Mouse (Mus musculus) small intestine, adult 2 months (tissue): ENCODE results near the gene Amz2. TPM values are rescaled to one million over a fixed set of nuclear protein-coding genes. Genes with fewer than 3 reads are reported as not detected.

Experiments
- H3K27ac ChIP-seq: fragments of 200-500 bp; 2 replicates; pipeline ENCODE4 v1.5.1; 2012; ENCODE audit warnings: low read depth, low read length, control low read depth, inconsistent platforms; ENCODE audit not compliant: insufficient read depth
- H3K27me3 ChIP-seq: fragments of 200-500 bp; 2 replicates; pipeline ENCODE4 v1.6.1; 2012; ENCODE audit warnings: mild to moderate bottlenecking, moderate library complexity, low read length, inconsistent platforms; ENCODE audit not compliant: control insufficient read depth, insufficient read depth
- H3K36me3 ChIP-seq: fragments of 200-500 bp; 2 replicates; pipeline ENCODE4 v1.6.1; 2012; ENCODE audit warnings: mild to moderate bottlenecking, low read length, control low read depth, inconsistent platforms; ENCODE audit not compliant: control insufficient read depth, insufficient read depth
- H3K4me1 ChIP-seq: fragments of 200-500 bp; 2 replicates; pipeline ENCODE4 v1.6.1; 2012; ENCODE audit warnings: low read length, inconsistent platforms, mixed read lengths; ENCODE audit not compliant: control insufficient read depth, insufficient read depth, insufficient read length
- H3K4me3 ChIP-seq: fragments of 200-500 bp; 2 replicates; pipeline ENCODE4 v1.5.1; 2012; ENCODE audit warnings: low read depth, mild to moderate bottlenecking, control low read depth, inconsistent platforms, low read length, moderate library complexity
- CTCF ChIP-seq: fragments of 200-500 bp; IDR thresholded peaks from 2 replicates; pipeline ENCODE4 v1.5.1; 2012; ENCODE audit warnings: low read depth, mild to moderate bottlenecking, control low read depth, inconsistent platforms, low read length, moderate library complexity, mixed read lengths; ENCODE audit not compliant: insufficient replicate concordance, insufficient read length; ENCODE audit errors: extremely low read depth
- POLR2A ChIP-seq: fragments of 200-500 bp; IDR thresholded peaks from 2 replicates; pipeline ENCODE4 v1.6.1; 2012; ENCODE audit warnings: low read depth, mild to moderate bottlenecking, control low read depth, inconsistent platforms, low read length, moderate library complexity
- WGBS: fragments of 180-500 bp; shearing (Covaris S2); methylation state at CpG from one replicate; pipeline ENCODE4 v1.1.7; 2018; 5-methylcytosine and 5-hydroxymethylcytosine counted together
- polyA plus RNA-seq: library from polyadenylated mRNA; depleted of rRNA; stranded (reverse); fragments of >200 nt; gene quantifications from 2 replicates; pipeline ENCODE4 v1.2.3, GENCODE M21; 2012

The Amz2 gene
- polyA plus RNA-seq, 1 experiment, result 10.5 TPM

DNA sequence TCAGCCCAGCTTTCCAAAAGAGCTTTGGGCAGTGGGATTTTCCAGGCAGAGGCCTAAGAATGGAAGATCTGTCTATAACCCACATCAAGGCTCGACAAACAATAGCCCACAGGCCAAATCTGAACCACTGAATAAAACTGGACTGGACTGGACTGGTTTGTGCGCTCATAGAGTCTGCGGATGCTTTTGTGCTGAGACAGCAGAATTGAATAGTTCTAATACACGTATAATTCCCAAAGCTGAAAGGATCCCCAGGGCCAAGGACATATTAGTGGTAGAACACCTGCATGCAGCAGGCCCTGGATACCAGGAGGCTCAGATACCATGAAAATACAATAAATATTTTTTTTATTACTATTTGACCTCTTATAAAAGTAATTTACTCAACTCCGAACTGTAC is 30.5 kb downstream of the Amz2 start:
- Histone ChIP-seq H3K36me3 (peaks cover 59% of the 10 kb centered on the region), H3K27me3 (no peaks in the 10 kb centered on the region), H3K27ac (no peak overlapping the region), H3K4me1 (no peaks in the 10 kb centered on the region), H3K4me3 (no peak overlapping the region)
- 90% methylated on average over 5 of the region's 5 CpGs for whole genome bisulfite sequencing
- no peak for TF ChIP-seq CTCF
- no peak for TF ChIP-seq POLR2A

GRCm38 (mm10) chr11:109458165-109458564 is 32.4 kb downstream of the Amz2 start:
- no peaks in the 10 kb centered on the region for H3K4me1 ChIP-seq
- no peak for TF ChIP-seq POLR2A
- TF ChIP-seq CTCF, result no peak
- H3K27me3 ChIP-seq, result no peaks in the 10 kb centered on the region
- H3K4me3 ChIP-seq, result no peak overlapping the region
- H3K27ac ChIP-seq, result no peak overlapping the region
- 99% methylated on average over 11 of the region's 11 CpGs for WGBS
- peaks cover 56% of the 10 kb centered on the region for H3K36me3 ChIP-seq

- Histone ChIP-seq H3K4me3 (no peak overlapping the region), H3K36me3 (peaks cover 39% of the 10 kb centered on the region), H3K4me1 (no peaks in the 10 kb centered on the region), H3K27ac (no peak overlapping the region), H3K27me3 (no peaks in the 10 kb centered on the region)
- WGBS, result 57% methylated on average over 5 of the region's 5 CpGs
- TF ChIP-seq POLR2A, result no peak
- TF ChIP-seq CTCF, result no peak
Observed at GRCm38 (mm10) chr11:109460586-109460985, 34.8 kb downstream of the Amz2 start.

GRCm38 (mm10) chr11:109465068-109465467 is 39.3 kb downstream of the Amz2 start:
- H3K4me3 ChIP-seq, result no peak overlapping the region
- peaks cover 17% of the 10 kb centered on the region for H3K36me3 ChIP-seq
- 93% methylated on average over 4 of the region's 4 CpGs for WGBS
- no peak for TF ChIP-seq CTCF
- no peak for TF ChIP-seq POLR2A
- H3K27me3 ChIP-seq, result no peaks in the 10 kb centered on the region
- 0 out of 2 replicates have a peak, but pooled peaks cover 3% of the 10 kb centered on the region for H3K4me1 ChIP-seq
- no peak overlapping the region for H3K27ac ChIP-seq

GRCm38 (mm10) chr11:109466987-109467386 is 41.2 kb downstream of the Amz2 start:
- Histone ChIP-seq H3K4me3 (no peak overlapping the region), H3K4me1 (peaks cover 3% of the 10 kb centered on the region; the same call in 1 of the 2 replicates), H3K27ac (no peak overlapping the region), H3K27me3 (no peaks in the 10 kb centered on the region), H3K36me3 (peaks cover 14% of the 10 kb centered on the region)
- no peak for TF ChIP-seq CTCF
- TF ChIP-seq POLR2A, result no peak
- 81% methylated on average over 8 of the region's 8 CpGs for WGBS

DNA sequence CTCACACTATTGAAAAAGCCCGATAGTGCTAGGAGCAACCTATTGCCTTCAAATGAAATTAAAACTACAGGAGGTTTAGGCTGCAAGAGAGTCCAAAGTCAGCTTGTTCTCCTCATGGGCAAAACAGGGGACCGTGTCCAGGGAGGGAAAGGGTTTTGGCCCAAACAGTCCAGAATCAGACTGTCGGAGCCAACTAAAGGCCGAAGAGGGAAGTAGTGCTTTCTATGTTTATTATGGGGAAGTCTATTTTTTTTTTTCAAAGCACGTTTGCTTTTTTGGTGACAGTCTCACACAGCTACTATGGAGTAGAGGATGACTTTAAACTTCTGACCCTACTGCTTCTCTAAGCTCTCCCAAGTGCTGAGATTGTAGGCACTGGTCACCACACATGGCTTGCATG is 42.4 kb downstream of the Amz2 start:
- no peak overlapping the region for H3K27ac ChIP-seq
- peaks cover 6% of the 10 kb centered on the region for H3K36me3 ChIP-seq
- no peak overlapping the region for H3K4me3 ChIP-seq
- peaks cover 6% of the 10 kb centered on the region for H3K4me1 ChIP-seq
- WGBS, result 60% methylated on average over 5 of the region's 5 CpGs
- TF ChIP-seq POLR2A (no peak), CTCF (no peak)
- H3K27me3 ChIP-seq, result no peaks in the 10 kb centered on the region

DNA sequence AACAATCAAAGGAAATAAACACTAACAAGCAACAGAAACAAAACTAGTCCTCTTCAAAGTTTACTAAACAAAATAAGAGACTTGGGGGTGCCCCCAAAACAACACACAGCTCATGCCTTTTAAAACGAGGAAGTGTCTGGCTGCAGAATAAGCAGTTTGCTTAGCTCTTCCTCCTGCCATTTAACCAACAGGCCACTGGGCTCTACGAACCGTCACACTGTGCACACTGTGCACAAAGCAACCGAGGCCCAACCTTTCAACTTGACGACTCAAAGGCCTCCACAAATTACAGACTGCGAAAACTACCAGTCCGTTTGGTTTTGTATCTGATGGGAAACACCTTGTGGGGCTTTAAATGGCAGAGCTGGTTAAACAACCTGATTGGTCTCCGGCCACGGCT is 44.4 kb downstream of the Amz2 start:
- TF ChIP-seq POLR2A (no peak), CTCF (no peak)
- 47% methylated on average over 9 of the region's 9 CpGs for WGBS
- Histone ChIP-seq H3K36me3 (peaks cover 3% of the 10 kb centered on the region; the same call in 1 of the 2 replicates), H3K4me3 (no peak overlapping the region), H3K4me1 (peaks cover 6% of the 10 kb centered on the region), H3K27me3 (no peaks in the 10 kb centered on the region), H3K27ac (peak overlapping the region; percentile 88)
